Mouse (Mus musculus) C2C12 (cell line): ENCODE measurements around the gene Foxn3.

ENCODE experiments used
- CTCF ChIP-seq: IDR thresholded peaks from one replicate; pipeline ENCODE4 v1.5.1; 2011; ENCODE audit not compliant: control insufficient read depth, insufficient read depth, insufficient read length
- MAX ChIP-seq: IDR thresholded peaks from one replicate; pipeline ENCODE4 v1.6.1; 2011; ENCODE audit warnings: mild to moderate bottlenecking, control low read depth
- USF1 ChIP-seq: IDR thresholded peaks from one replicate; pipeline ENCODE4 v1.6.1; 2011; ENCODE audit warnings: low read depth, mild to moderate bottlenecking, control low read depth, moderate library complexity

DNA sequence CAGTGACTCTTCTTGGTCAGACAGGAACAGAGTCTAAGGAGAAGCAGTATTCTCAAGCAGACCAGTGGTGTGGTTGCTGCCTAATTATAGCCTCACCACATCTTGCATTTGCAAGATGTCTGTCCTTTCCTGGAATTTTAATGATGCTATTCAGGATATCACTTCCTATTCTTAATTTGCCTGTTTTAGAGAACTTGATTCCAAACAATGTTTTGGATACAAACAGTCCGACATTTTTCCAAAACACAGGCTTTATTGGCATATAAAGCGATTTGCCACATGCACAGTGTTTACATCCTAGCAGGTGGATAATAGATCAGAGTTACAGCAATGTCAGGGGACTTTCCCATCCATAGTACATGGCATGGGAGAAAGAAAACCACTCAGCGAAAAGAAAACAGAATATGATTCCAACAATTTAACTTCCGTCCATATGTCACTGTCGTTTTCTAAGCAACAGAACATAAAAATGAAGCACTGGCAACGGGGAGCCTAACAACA lies 18.1 kb downstream of the Foxn3 start:
- TF ChIP-seq CTCF (no peak), MAX (no peak), USF1 (no peak)
